Mouse (Mus musculus) liver, adult 2 months (tissue): ENCODE measurements around the gene Nynrin.

Source experiments
- CTCF ChIP-seq: fragments of 200-500 bp; IDR thresholded peaks from 2 replicates; pipeline ENCODE4 v1.5.1; 2011; ENCODE audit warnings: low read depth, low read length, control low read depth
- POLR2A ChIP-seq: fragments of 200-500 bp; IDR thresholded peaks from 2 replicates; pipeline ENCODE4 v1.6.1; 2011; ENCODE audit warnings: low read length, control low read depth; ENCODE audit not compliant: insufficient read depth; ENCODE audit errors: extremely low read depth

DNA sequence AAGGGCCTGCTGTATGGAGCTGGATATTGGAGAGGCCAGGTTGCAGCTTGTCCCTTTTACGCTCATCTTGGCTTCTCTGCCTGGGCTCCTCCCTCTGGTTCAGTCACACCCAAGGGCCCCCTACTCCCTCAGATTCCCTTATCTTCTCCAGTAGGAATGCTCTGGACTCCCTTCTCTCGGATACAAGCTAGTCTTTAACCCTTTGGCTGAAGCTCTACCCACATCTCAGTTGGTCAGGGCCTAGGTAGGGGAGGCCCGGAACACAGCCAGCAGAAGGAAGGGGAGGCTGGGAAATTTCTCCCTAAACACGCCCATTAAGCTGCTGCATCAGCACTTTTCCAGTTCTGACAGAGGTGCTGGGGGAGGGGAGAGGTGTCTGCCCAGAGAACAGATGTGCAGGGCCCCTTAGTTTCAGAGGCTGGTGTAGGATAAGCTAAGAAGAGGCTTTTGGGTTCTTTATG lies 1.3 kb downstream of the Nynrin start:
- no peak for TF ChIP-seq CTCF
- no peak for TF ChIP-seq POLR2A
